Mouse (Mus musculus): ENCODE data around the gene Uap1l1. TPM values are rescaled to one million over a fixed set of nuclear protein-coding genes. Genes with fewer than 3 reads are reported as not detected.

Uap1l1 gene
- total and polyA plus RNA-seq, 3 experiments = 4.7 to 12.6 TPM; not detected in 1

GRCm38 (mm10) chr2:25326036-25326435, 39.4 kb downstream of the Uap1l1 start:
- peaks cover 0 to 14% of the 10 kb centered on the region in 2 experiments; a peak in 2 of 4 replicates for H3K36me3 ChIP-seq (ENCODE audit: control insufficient read depth in 1 of 2, insufficient read depth in 2 of 2, low read length in 2 of 2)
- H3K4me3 ChIP-seq (ENCODE audit: control insufficient read depth in 1 of 2, insufficient read depth in 1 of 2, low read depth in 2 of 2, low read length in 2 of 2) = no peak overlapping the region
- no peak overlapping the region for H3K27ac ChIP-seq (ENCODE audit: control insufficient read depth, low read depth, low read length)
- DNase-seq (ENCODE audit: low read depth, low spot score) = no peak
- TF ChIP-seq MAZ (IDR thresholded peaks at IDR 0.05; ENCODE audit: low read depth, low read length) (no peak), MXI1 (IDR thresholded peaks at IDR 0.05; ENCODE audit: low read depth, low read length) (no peak), GABPA (IDR thresholded peaks at IDR 0.05; ENCODE audit: low read depth, low read length) (no peak), UBTF (IDR thresholded peaks at IDR 0.05; ENCODE audit: borderline replicate concordance, insufficient read depth, low read depth, low read length) (no peak), EP300 (IDR thresholded peaks at IDR 0.05; ENCODE audit: low read depth in 1 of 2, low read length in 2 of 2) (no peak), TCF12 (IDR thresholded peaks at IDR 0.05; ENCODE audit: low read depth, low read length) (no peak), TAL1 (IDR thresholded peaks at IDR 0.05; ENCODE audit: low read length) (no peak), MEF2A (IDR thresholded peaks at IDR 0.05; ENCODE audit: extremely low read depth, insufficient replicate concordance, low read depth, low read length, poor library complexity, severe bottlenecking) (no peak), MYB (IDR thresholded peaks at IDR 0.05; ENCODE audit: low read depth, low read length) (no peak), CHD1 (IDR thresholded peaks at IDR 0.05; ENCODE audit: low read depth, low read length) (no peak), RAD21 (IDR thresholded peaks at IDR 0.05; ENCODE audit: low read depth, low read length) (no peak), CHD2 (IDR thresholded peaks at IDR 0.05; ENCODE audit: low read length) (no peak), POLR2AphosphoS5 (IDR thresholded peaks at IDR 0.05; ENCODE audit: borderline replicate concordance, low read depth, low read length) (no peak), CTCF (IDR thresholded peaks at IDR 0.05 in 2 of 3, conservative IDR thresholded peaks at IDR 0.05 in 1 of 3; ENCODE audit: control insufficient read depth in 1 of 3, insufficient read depth in 1 of 3, low read depth in 2 of 3, low read length in 3 of 3, poor library complexity in 1 of 3, severe bottlenecking in 1 of 3) (no peak), BHLHE40 (IDR thresholded peaks at IDR 0.05; ENCODE audit: borderline replicate concordance, low read depth, low read length) (no peak), ZNF384 (IDR thresholded peaks at IDR 0.05; ENCODE audit: low read depth, low read length) (no peak), ZC3H11A (IDR thresholded peaks at IDR 0.05; ENCODE audit: low read depth, low read length) (no peak), SIN3A (IDR thresholded peaks at IDR 0.05; ENCODE audit: low read length) (no peak), HCFC1 (IDR thresholded peaks at IDR 0.05; ENCODE audit: low read depth, low read length) (no peak), ELF1 (IDR thresholded peaks at IDR 0.05; ENCODE audit: low read depth, low read length) (no peak)
- peaks cover 2 to 19% of the 10 kb centered on the region in 2 experiments; a peak in 3 of 4 replicates for H3K4me1 ChIP-seq (ENCODE audit: control insufficient read depth in 1 of 2, insufficient read depth in 2 of 2, low read length in 2 of 2)
- H3K79me2 ChIP-seq (ENCODE audit: control insufficient read depth, insufficient read depth, low read length, poor library complexity) = no peaks in the 10 kb centered on the region
- H3K27me3 ChIP-seq (ENCODE audit: control insufficient read depth in 1 of 2, insufficient read depth in 2 of 2, low read length in 2 of 2) = no peaks in the 10 kb centered on the region
- no peaks in the 10 kb centered on the region for H3K9me3 ChIP-seq (replicated peaks; ENCODE audit: insufficient read depth, low read length)
- H3K9ac ChIP-seq (ENCODE audit: control insufficient read depth, low read depth, low read length, poor library complexity, severe bottlenecking) = no peak overlapping the region

DNA sequence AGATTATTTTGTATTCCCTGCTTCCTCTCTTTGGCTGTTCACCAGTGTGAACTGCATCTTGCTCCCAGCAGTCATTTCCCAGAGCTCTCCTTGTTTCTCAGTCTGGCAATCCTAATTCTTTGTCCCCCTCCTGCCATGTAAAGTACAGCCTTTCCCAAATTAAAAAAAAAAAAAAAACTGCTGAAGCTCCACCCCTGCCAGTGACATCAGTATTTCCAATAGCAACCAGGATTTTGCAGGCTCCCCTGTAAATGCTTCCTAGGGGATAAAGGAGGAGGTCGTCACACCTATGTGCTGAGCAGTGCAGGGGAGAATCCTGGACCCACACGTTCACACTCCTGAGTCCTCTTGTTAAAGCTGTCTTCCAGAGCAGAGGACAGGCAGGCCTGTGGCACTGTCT, 45.4 kb downstream of the Uap1l1 start:
- H3K27me3 ChIP-seq (ENCODE audit: control insufficient read depth in 1 of 2, insufficient read depth in 2 of 2, low read length in 2 of 2) = no peaks in the 10 kb centered on the region
- no peak overlapping the region for H3K27ac ChIP-seq (ENCODE audit: control insufficient read depth, low read depth, low read length)
- DNase-seq (ENCODE audit: low read depth, low spot score) = no peak
- H3K4me1 ChIP-seq (ENCODE audit: control insufficient read depth in 1 of 2, insufficient read depth in 2 of 2, low read length in 2 of 2) = peaks cover 2 to 14% of the 10 kb centered on the region in 2 experiments; a peak in 3 of 4 replicates
- peak; percentile 53; the same call in 1 of the 2 replicates for TF ChIP-seq ZNF384 (IDR thresholded peaks at IDR 0.05; ENCODE audit: low read depth, low read length)
- TF ChIP-seq CHD2 (IDR thresholded peaks at IDR 0.05; ENCODE audit: low read length) = no peak
- TF ChIP-seq ZMIZ1 (IDR thresholded peaks at IDR 0.05; ENCODE audit: low read depth, low read length) = no peak
- no peak for TF ChIP-seq POLR2A (IDR thresholded peaks at IDR 0.05; ENCODE audit: control insufficient read depth in 1 of 2, insufficient read depth in 1 of 2, low read depth in 1 of 2, low read length in 2 of 2, poor library complexity in 1 of 2)
- H3K79me2 ChIP-seq (ENCODE audit: control insufficient read depth, insufficient read depth, low read length, poor library complexity) = no peaks in the 10 kb centered on the region
- no peak overlapping the region for H3K4me3 ChIP-seq (ENCODE audit: control insufficient read depth in 1 of 2, insufficient read depth in 1 of 2, low read depth in 2 of 2, low read length in 2 of 2)
- no peaks in the 10 kb centered on the region for H3K9me3 ChIP-seq (replicated peaks; ENCODE audit: insufficient read depth, low read length)
- no peak overlapping the region for H3K9ac ChIP-seq (ENCODE audit: control insufficient read depth, low read depth, low read length, poor library complexity, severe bottlenecking)
- H3K36me3 ChIP-seq (ENCODE audit: control insufficient read depth in 1 of 2, insufficient read depth in 2 of 2, low read length in 2 of 2) = peaks cover 0 to 14% of the 10 kb centered on the region in 2 experiments; a peak in 2 of 4 replicates

Data from MEL (cell line).